Mouse (Mus musculus) neutrophil, adult 59 days (primary cell): Measurements from ENCODE around the gene Crbn. TPM values are rescaled to one million over a fixed set of nuclear protein-coding genes. Genes with fewer than 3 reads are reported as not detected.

ENCODE experiments used
- total RNA-seq, 2 experiments: library from RNA; stranded (reverse); gene quantifications; 1 replicate in 1 of 2; 2 replicates in 1 of 2; pipeline ENCODE4 v1.2.4; 2023

The Crbn gene
- 10 to 100 TPM; 25.2 to 32.0 TPM for total RNA-seq

GRCm38 (mm10) chr6:106799333-106800226 is at the start of gene Crbn:
Gene Crbn (minus strand): TSS chr6:106800077.

GRCm38 (mm10) chr6:106768640-106769289 is 31.1 kb downstream of the Crbn start, which contains the start of gene Trnt1:
Gene Trnt1 (plus strand): TSS chr6:106769120.

GRCm38 (mm10) chr6:106748887-106749388 is 50.9 kb downstream of the Crbn start, which contains the start of gene Il5ra:
Gene Il5ra (minus strand): TSS chr6:106749037.

Other genes with a start within 250 kb of the Crbn start
- gene Il5ra, start 51.0 kb downstream of the Crbn start, total RNA-seq: under 1 TPM; 0.35 to 0.98 TPM
- gene Trnt1, start 31.0 kb downstream of the Crbn start, total RNA-seq: 10 to 100 TPM; 32.6 to 36.7 TPM